Mouse (Mus musculus) kidney, postnatal 0 days (tissue): ENCODE results near the gene Gm379. TPM values are rescaled to one million over a fixed set of nuclear protein-coding genes. Genes with fewer than 3 reads are reported as not detected.

Source experiments
- ATAC-seq: fragments of 200-750 bp; cut with Nextera tagmentation; replicated peaks from 2 replicates; pipeline ENCODE4 v1.8.0; 2017; ENCODE audit warnings: low read depth, moderate number of reproducible peaks, moderate TSS enrichment, moderate library complexity; ENCODE audit not compliant: low FRiP score
- DNase-seq: peaks from one replicate; pipeline ENCODE4 v3.0.0-alpha.2; 2016; ENCODE audit warnings: low spot score
- H3K27ac ChIP-seq: fragments of 300-500 bp; sonication (generic); 2 replicates; pipeline ENCODE4 v1.5.1; 2014; ENCODE audit warnings: mild to moderate bottlenecking
- H3K27me3 ChIP-seq: fragments of 300-500 bp; sonication (generic); 2 replicates; pipeline ENCODE4 v1.6.1; 2014; ENCODE audit warnings: low read length, mixed read lengths; ENCODE audit not compliant: insufficient read depth
- H3K36me3 ChIP-seq: fragments of 300-500 bp; sonication (generic); 2 replicates; pipeline ENCODE4 v1.6.1; 2014; ENCODE audit warnings: low read length, mixed read lengths; ENCODE audit not compliant: insufficient read depth
- H3K4me1 ChIP-seq: fragments of 300-500 bp; sonication (generic); replicated peaks from 2 replicates; pipeline ENCODE4 v1.6.1; 2014; ENCODE audit warnings: antibody characterized with exemption, low read length, mixed read lengths; ENCODE audit not compliant: insufficient read depth
- H3K4me2 ChIP-seq: fragments of 300-500 bp; sonication (generic); 2 replicates; pipeline ENCODE4 v1.6.1; 2014; ENCODE audit warnings: mild to moderate bottlenecking, low read length, moderate library complexity, mixed read lengths
- H3K4me3 ChIP-seq: fragments of 300-500 bp; sonication (generic); replicated peaks from 2 replicates; pipeline ENCODE4 v1.5.1; 2014; ENCODE audit warnings: low read depth, low read length
- H3K9ac ChIP-seq: fragments of 300-500 bp; sonication (generic); 2 replicates; pipeline ENCODE4 v1.6.1; 2014; ENCODE audit warnings: low read depth, low read length
- H3K9me3 ChIP-seq: fragments of 300-500 bp; sonication (generic); replicated peaks from 2 replicates; pipeline ENCODE4 v1.6.1; 2016; ENCODE audit warnings: low read length, inconsistent platforms, mixed read lengths
- CTCF ChIP-seq: IDR thresholded peaks from 2 replicates; pipeline ENCODE4 v1.5.1; 2016; ENCODE audit warnings: antibody characterized with exemption, low read depth, mild to moderate bottlenecking, moderate library complexity
- WGBS: fragments of 180-500 bp; shearing (Covaris S2); extraction: QIAGEN DNeasy Blood & Tissue Kit; methylation state at CpG from one replicate; pipeline ENCODE4 v1.1.7; 2014; 5-methylcytosine and 5-hydroxymethylcytosine counted together
- polyA plus RNA-seq: library from polyadenylated mRNA; unstranded; fragments of >200 nt; fragmentation: Nextera tagmentation; extraction: Ambion mirVana; gene quantifications from 2 replicates; pipeline ENCODE4 v1.2.1, GENCODE M21; 2015

Gm379 gene
- polyA plus RNA-seq = not detected in 2 replicates

DNA sequence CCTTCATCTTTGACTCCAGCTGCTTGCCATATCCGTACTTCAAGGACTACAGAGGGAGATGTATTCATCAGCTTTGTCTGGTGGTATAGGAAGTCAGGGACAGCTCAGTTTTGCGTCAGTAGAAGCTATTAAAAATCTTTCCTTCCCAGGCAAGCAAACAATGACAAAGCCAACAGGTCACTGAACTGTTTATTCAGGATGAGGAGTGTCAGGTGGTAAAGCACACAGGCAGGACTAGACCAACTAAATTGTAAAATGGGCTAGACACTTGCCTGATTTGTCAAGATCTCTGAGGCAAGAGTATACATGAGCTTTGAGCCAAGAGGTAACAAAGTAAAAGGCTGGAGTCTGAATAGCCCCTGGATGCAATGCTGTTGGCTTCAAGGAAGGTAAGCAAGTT lies at the start of gene Gm379:
Gene Gm379, minus strand, starts transcription at position 7 of the 400 bp plus-strand sequence.
- H3K4me1 ChIP-seq = no peaks in the 10 kb centered on the region
- no peak for DNase-seq
- 55% methylated on average over 2 of the region's 2 CpGs for WGBS
- H3K27me3 ChIP-seq = no peaks in the 10 kb centered on the region
- H3K4me3 ChIP-seq = no peak within 1 kb of the TSS
- no peak within 1 kb of the TSS for H3K27ac ChIP-seq
- H3K9me3 ChIP-seq = no peaks in the 10 kb centered on the region
- ATAC-seq = no peak
- no peak within 1 kb of the TSS for H3K4me2 ChIP-seq
- no peak for TF ChIP-seq CTCF
- no peak within 1 kb of the TSS for H3K9ac ChIP-seq
- no peaks in the 10 kb centered on the region for H3K36me3 ChIP-seq

DNA sequence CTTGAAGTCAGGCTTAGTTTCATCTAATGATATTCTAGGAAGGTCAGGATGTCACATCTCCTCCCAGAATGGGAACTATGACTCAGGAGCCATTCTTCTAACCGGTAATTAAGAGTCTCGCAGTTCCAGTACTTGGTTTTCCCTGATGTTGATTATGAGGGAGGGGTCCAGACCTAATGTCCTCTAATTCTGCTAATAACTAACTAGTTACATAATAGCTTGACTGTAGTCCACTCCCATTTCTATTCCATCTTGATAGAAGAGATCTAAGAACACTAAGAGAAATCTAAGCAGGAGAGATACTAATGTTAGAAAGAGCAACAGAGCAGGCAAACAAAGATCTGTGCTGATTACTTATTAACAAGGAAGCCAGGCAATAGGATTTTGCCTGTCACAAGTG lies 39.6 kb upstream of the Gm379 start:
- 72% methylated on average over 2 of the region's 2 CpGs for WGBS
- DNase-seq = no peak

DNA sequence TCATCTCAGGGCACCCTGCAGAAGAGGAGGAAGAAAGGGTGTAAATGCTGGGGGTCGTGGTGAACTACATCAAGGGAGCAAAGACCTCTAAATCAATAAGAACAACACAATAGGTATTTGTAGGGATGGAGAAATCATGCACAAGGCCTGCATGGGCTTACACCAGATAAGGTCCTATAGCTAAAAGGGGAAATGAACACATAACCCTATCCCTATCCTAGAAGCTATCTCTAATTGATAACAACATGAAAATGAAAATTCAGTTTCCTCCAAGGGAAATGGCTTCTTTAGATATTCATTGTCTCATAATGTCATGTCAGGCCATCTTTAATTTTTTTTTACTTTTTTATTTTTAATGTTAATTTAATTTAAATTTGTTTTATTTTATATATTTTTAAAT lies 4.2 kb upstream of the Gm379 start:
- no peak for ATAC-seq
- H3K4me2 ChIP-seq = no peak overlapping the region
- H3K27ac ChIP-seq = no peak overlapping the region
- no peak overlapping the region for H3K4me3 ChIP-seq
- no peak for TF ChIP-seq CTCF
- H3K9me3 ChIP-seq = no peaks in the 10 kb centered on the region
- H3K27me3 ChIP-seq = no peaks in the 10 kb centered on the region
- no peaks in the 10 kb centered on the region for H3K36me3 ChIP-seq
- DNase-seq = no peak
- no peak overlapping the region for H3K9ac ChIP-seq
- 40% methylated on average over 1 of the region's 1 CpGs for WGBS
- no peaks in the 10 kb centered on the region for H3K4me1 ChIP-seq

More for the DNA sequence above, 39.6 kb upstream of the Gm379 start:
- Histone ChIP-seq H3K27ac (no peak overlapping the region), H3K4me3 (no peak overlapping the region), H3K27me3 (no peaks in the 10 kb centered on the region), H3K4me1 (no peaks in the 10 kb centered on the region), H3K9me3 (no peaks in the 10 kb centered on the region), H3K4me2 (no peak overlapping the region), H3K9ac (no peak overlapping the region), H3K36me3 (no peaks in the 10 kb centered on the region)
- TF ChIP-seq CTCF = no peak
- no peak for ATAC-seq

DNA sequence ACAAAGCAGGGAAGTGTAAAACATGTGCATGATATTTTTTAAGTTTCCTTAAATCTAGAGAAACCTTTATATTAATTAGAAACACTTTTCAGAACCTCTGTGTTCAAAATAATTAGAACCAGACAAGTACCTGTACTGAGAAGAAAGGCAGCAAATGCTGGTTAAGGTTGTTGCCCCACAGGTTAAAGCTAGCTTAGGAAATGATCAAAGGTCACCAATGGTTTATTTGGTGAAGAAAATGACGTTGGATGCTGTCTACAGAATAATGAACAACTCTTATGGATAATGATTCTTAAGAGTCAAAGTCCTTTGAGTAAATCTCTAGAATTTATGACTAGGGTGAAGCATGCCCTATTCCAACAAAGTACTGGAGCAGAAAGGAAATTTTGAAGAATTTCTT lies 42.7 kb downstream of the Gm379 start:
- no peaks in the 10 kb centered on the region for H3K4me1 ChIP-seq
- no peaks in the 10 kb centered on the region for H3K36me3 ChIP-seq
- H3K27ac ChIP-seq = no peak overlapping the region
- H3K27me3 ChIP-seq = no peaks in the 10 kb centered on the region
- no peak overlapping the region for H3K9ac ChIP-seq
- no peaks in the 10 kb centered on the region for H3K9me3 ChIP-seq
- TF ChIP-seq CTCF = no peak
- H3K4me3 ChIP-seq = no peak overlapping the region
- no peak overlapping the region for H3K4me2 ChIP-seq
- ATAC-seq (no peak), DNase-seq (no peak)
- 31% methylated on average over 1 of the region's 1 CpGs for WGBS

DNA sequence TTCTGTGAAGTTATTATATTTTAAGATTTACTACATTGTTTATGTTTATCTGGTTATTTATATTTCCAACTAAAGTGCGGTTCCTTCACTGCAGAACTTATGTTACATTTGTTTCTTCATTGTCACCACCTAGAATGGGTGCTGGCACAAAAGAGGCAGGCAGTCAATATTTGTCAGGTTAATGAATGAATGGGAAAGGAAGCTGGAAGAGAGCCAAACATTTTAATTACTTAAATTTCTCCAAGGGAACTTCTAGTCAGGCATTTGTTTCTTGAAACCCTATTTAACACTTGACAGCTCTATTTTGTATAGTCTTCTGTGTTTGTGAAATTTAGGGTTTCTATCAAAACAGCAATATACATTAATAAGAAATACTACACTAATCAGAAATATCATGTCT lies 43.8 kb downstream of the Gm379 start:
- Histone ChIP-seq H3K9me3 (no peaks in the 10 kb centered on the region), H3K4me1 (no peaks in the 10 kb centered on the region), H3K9ac (no peak overlapping the region), H3K4me2 (no peak overlapping the region), H3K36me3 (no peaks in the 10 kb centered on the region), H3K27ac (no peak overlapping the region), H3K27me3 (no peaks in the 10 kb centered on the region), H3K4me3 (no peak overlapping the region)
- no peak for ATAC-seq
- DNase-seq = no peak
- TF ChIP-seq CTCF = no peak
- WGBS = 59% methylated on average over 1 of the region's 1 CpGs

Other genes with a start within 250 kb of the Gm379 start
- 1.9 and 2.0 TPM in 2 replicates for gene Brwd3, start 169.5 kb upstream of the Gm379 start, polyA plus RNA-seq